Mouse (Mus musculus): Measurements from ENCODE around the gene Gm11562.

Gm11562 gene

GRCm38 (mm10) chr11:99583245-99583704 lies 37.0 kb downstream of the Gm11562 start, which contains the start of gene Krtap1-4:
Gene Krtap1-4 (minus strand): TSS chr11:99583654.
- DNase-seq, result no peak

- DNase-seq, result no peak
Measured at GRCm38 (mm10) chr11:99581564-99581963, 38.7 kb downstream of the Gm11562 start.

GRCm38 (mm10) chr11:99581051-99581450 lies 39.2 kb downstream of the Gm11562 start:
- no peak for DNase-seq

- DNase-seq, result no peak
Measured at GRCm38 (mm10) chr11:99580636-99581035, 39.6 kb downstream of the Gm11562 start, which contains the start of gene Krtap1-5. Gene Krtap1-5 (minus strand): TSS chr11:99581016.

- peak; percentile 28 for DNase-seq
Measured at GRCm38 (mm10) chr11:99574106-99574505, 46.1 kb downstream of the Gm11562 start.

GRCm38 (mm10) chr11:99573164-99573563 lies 47.1 kb downstream of the Gm11562 start:
- no peak for DNase-seq

Data from cerebellum, adult 11 months (tissue).